Mouse (Mus musculus): ENCODE data around the gene Shroom4.

DNA sequence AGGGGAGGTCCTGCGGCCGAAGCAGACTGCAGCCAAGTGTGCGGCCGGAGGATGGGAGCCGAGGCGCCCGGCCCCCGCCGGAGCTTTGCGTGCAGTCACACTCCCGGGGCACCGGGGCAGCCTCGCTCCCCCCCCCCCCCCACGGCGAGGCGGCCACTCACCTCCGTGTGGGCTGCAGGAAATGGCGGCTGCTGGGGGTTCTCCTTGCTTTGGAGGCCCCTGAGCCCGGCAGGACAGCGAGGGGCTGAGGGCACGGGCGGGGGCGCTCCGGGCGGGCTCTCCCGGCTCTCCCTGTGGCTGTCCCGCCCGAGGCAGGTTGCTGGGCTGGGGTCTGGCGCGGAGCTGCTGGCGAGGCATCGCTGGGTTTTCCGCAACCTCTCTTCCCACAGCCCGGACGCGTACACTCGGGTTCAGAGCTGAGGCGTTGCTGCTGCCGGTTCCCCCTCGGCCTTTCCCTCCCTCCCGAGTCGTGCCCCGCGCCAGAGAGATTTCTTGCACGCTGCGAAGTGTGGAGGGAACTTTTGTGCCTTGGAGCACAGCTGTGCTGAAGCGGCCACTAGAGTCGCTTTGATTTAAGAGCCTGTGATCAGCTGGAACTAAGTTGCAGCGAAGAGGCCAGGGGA, 855 bp downstream of the Shroom4 start:
- TF ChIP-seq CTCF (IDR thresholded peaks at IDR 0.05; ENCODE audit: control insufficient read depth, insufficient read depth, insufficient replicate concordance, low read depth, low read length) (no peak), POLR2A (IDR thresholded peaks at IDR 0.05; ENCODE audit: control insufficient read depth, low read depth, low read length) (no peak)

All from testis, adult 2 months (tissue).